Mouse (Mus musculus) liver, postnatal 0 days (tissue): Measurements from ENCODE around the gene Tcap.

Experiments
- CTCF ChIP-seq: sonication (generic); IDR thresholded peaks from 2 replicates; pipeline ENCODE4 v1.5.1; 2016; ENCODE audit warnings: antibody characterized with exemption, low read depth
- EP300 ChIP-seq: IDR thresholded peaks from 2 replicates; pipeline ENCODE4 v1.6.1; 2016; ENCODE audit warnings: antibody characterized with exemption, low read depth, mild to moderate bottlenecking

- TF ChIP-seq CTCF: no peak
- no peak for TF ChIP-seq EP300
Observed at GRCm38 (mm10) chr11:98354445-98354844, 29.2 kb upstream of the Tcap start.
